Mouse (Mus musculus): ENCODE data around the gene Dock10. TPM values are rescaled to one million over a fixed set of nuclear protein-coding genes. Genes with fewer than 3 reads are reported as not detected.

The Dock10 gene
- polyA plus RNA-seq, 1 experiment from 2014 or later, result 4.4 TPM

GRCm38 (mm10) chr1:80728183-80728582 is 30.1 kb downstream of the Dock10 start:
- Histone ChIP-seq H3K9me3 (ENCODE audit: control insufficient read depth, low read length) (no peaks in the 10 kb centered on the region), H3K27me3 (ENCODE audit: control insufficient read depth, insufficient read depth, low read length) (no peaks in the 10 kb centered on the region), H3K9ac (ENCODE audit: low read length) (no peak overlapping the region), H3K4me3 (ENCODE audit: control insufficient read depth in 1 of 2, insufficient read depth in 1 of 2, low read depth in 1 of 2, low read length in 2 of 2) (no peak overlapping the region), H3K36me3 (ENCODE audit: control insufficient read depth, insufficient read depth, low read length) (no peaks in the 10 kb centered on the region), H3K27ac (replicated peaks in 1 of 2; ENCODE audit: control insufficient read depth in 1 of 2, insufficient read depth in 1 of 2, low read depth in 2 of 2, low read length in 2 of 2) (no peak overlapping the region), H3K4me1 (ENCODE audit: control insufficient read depth in 2 of 2, insufficient read depth in 2 of 2, low read length in 2 of 2) (no peaks in the 10 kb centered on the region), H3K4me2 (ENCODE audit: low read length) (no peak overlapping the region)
- WGBS, result 45% methylated on average over 1 of the region's 1 CpGs
- no peak for ATAC-seq (ENCODE audit: insufficient number of reproducible peaks, insufficient read depth, low FRiP score, low read depth)

- H3K4me3 ChIP-seq (ENCODE audit: control insufficient read depth in 1 of 2, insufficient read depth in 1 of 2, low read depth in 1 of 2, low read length in 2 of 2), result no peak overlapping the region
- no peak overlapping the region for H3K4me2 ChIP-seq (ENCODE audit: low read length)
- H3K27ac ChIP-seq (replicated peaks in 1 of 2; ENCODE audit: control insufficient read depth in 1 of 2, insufficient read depth in 1 of 2, low read depth in 2 of 2, low read length in 2 of 2), result no peak overlapping the region
- ATAC-seq (ENCODE audit: insufficient number of reproducible peaks, insufficient read depth, low FRiP score, low read depth), result no peak
- H3K4me1 ChIP-seq (ENCODE audit: control insufficient read depth in 2 of 2, insufficient read depth in 2 of 2, low read length in 2 of 2), result no peaks in the 10 kb centered on the region
- H3K9me3 ChIP-seq (ENCODE audit: control insufficient read depth, low read length), result no peaks in the 10 kb centered on the region
- H3K9ac ChIP-seq (ENCODE audit: low read length), result no peak overlapping the region
- H3K36me3 ChIP-seq (ENCODE audit: control insufficient read depth, insufficient read depth, low read length), result no peaks in the 10 kb centered on the region
- H3K27me3 ChIP-seq (ENCODE audit: control insufficient read depth, insufficient read depth, low read length), result no peaks in the 10 kb centered on the region
- 75% methylated on average over 4 of the region's 4 CpGs for WGBS
These were observed 30.9 kb downstream of the Dock10 start for GRCm38 (mm10) chr1:80727403-80727802.

GRCm38 (mm10) chr1:80722647-80723046 is 35.7 kb downstream of the Dock10 start:
- Histone ChIP-seq H3K9ac (ENCODE audit: low read length) (no peak overlapping the region), H3K27ac (replicated peaks in 1 of 2; ENCODE audit: control insufficient read depth in 1 of 2, insufficient read depth in 1 of 2, low read depth in 2 of 2, low read length in 2 of 2) (no peak overlapping the region), H3K4me3 (ENCODE audit: control insufficient read depth in 1 of 2, insufficient read depth in 1 of 2, low read depth in 1 of 2, low read length in 2 of 2) (no peak overlapping the region), H3K27me3 (ENCODE audit: control insufficient read depth, insufficient read depth, low read length) (no peaks in the 10 kb centered on the region), H3K9me3 (ENCODE audit: control insufficient read depth, low read length) (no peaks in the 10 kb centered on the region), H3K4me2 (ENCODE audit: low read length) (no peak overlapping the region), H3K4me1 (ENCODE audit: control insufficient read depth in 2 of 2, insufficient read depth in 2 of 2, low read length in 2 of 2) (peaks cover 0 to 8% of the 10 kb centered on the region in 2 experiments; a peak in 1 of 4 replicates), H3K36me3 (ENCODE audit: control insufficient read depth, insufficient read depth, low read length) (no peaks in the 10 kb centered on the region)
- no peak for ATAC-seq (ENCODE audit: insufficient number of reproducible peaks, insufficient read depth, low FRiP score, low read depth)
- WGBS, result 41% methylated on average over 4 of the region's 4 CpGs

DNA sequence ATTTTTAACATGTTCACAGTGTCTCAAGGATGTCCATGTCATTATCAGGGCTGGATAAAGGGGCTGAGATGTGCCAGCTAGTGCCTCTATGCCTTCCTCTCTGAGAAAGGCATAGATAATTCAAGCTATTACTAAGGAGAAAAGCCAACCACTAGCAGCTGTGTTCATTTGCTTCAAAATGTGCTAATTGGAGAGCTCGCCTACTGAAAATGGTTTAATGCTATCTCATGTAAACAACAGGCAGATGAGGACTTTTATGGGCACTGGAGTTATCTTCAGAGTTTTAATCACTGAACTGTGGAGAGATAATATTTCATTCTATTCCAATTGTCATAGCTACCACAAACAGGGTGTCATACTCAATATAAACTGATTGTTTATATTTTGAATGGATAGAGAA is 36.3 kb downstream of the Dock10 start:
- H3K4me1 ChIP-seq (ENCODE audit: control insufficient read depth in 2 of 2, insufficient read depth in 2 of 2, low read length in 2 of 2), result peaks cover 0 to 8% of the 10 kb centered on the region in 2 experiments; a peak in 1 of 4 replicates
- H3K27ac ChIP-seq (replicated peaks in 1 of 2; ENCODE audit: control insufficient read depth in 1 of 2, insufficient read depth in 1 of 2, low read depth in 2 of 2, low read length in 2 of 2), result no peak overlapping the region
- H3K4me3 ChIP-seq (ENCODE audit: control insufficient read depth in 1 of 2, insufficient read depth in 1 of 2, low read depth in 1 of 2, low read length in 2 of 2), result no peak overlapping the region
- H3K4me2 ChIP-seq (ENCODE audit: low read length), result no peak overlapping the region
- H3K27me3 ChIP-seq (ENCODE audit: control insufficient read depth, insufficient read depth, low read length), result no peaks in the 10 kb centered on the region
- no peak for ATAC-seq (ENCODE audit: insufficient number of reproducible peaks, insufficient read depth, low FRiP score, low read depth)
- 81% methylated on average over 1 of the region's 1 CpGs for WGBS
- H3K9me3 ChIP-seq (ENCODE audit: control insufficient read depth, low read length), result no peaks in the 10 kb centered on the region
- no peak overlapping the region for H3K9ac ChIP-seq (ENCODE audit: low read length)
- no peaks in the 10 kb centered on the region for H3K36me3 ChIP-seq (ENCODE audit: control insufficient read depth, insufficient read depth, low read length)

DNA sequence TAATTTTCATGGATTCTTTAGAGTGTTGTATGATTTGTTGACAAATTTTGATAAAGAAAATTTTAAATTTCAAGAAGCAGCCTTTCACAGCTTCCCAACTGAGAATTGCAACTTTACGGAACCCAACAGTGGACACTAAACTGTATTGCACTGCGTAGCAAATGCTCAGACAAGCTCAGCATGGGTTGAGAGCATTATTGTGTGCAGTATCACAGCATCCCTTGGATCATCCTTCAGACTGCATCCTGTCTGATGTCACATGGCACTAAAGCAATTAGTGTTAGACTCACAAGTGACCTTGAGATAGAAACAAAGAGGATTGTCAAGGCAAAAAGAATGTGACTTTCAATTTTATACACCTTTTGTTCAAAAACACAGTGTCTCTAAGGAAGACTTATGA is 37.1 kb downstream of the Dock10 start:
- peaks cover 0 to 8% of the 10 kb centered on the region in 2 experiments; a peak in 1 of 4 replicates for H3K4me1 ChIP-seq (ENCODE audit: control insufficient read depth in 2 of 2, insufficient read depth in 2 of 2, low read length in 2 of 2)
- H3K4me2 ChIP-seq (ENCODE audit: low read length), result no peak overlapping the region
- H3K27me3 ChIP-seq (ENCODE audit: control insufficient read depth, insufficient read depth, low read length), result no peaks in the 10 kb centered on the region
- H3K36me3 ChIP-seq (ENCODE audit: control insufficient read depth, insufficient read depth, low read length), result no peaks in the 10 kb centered on the region
- no peak overlapping the region for H3K4me3 ChIP-seq (ENCODE audit: control insufficient read depth in 1 of 2, insufficient read depth in 1 of 2, low read depth in 1 of 2, low read length in 2 of 2)
- no peak overlapping the region for H3K9ac ChIP-seq (ENCODE audit: low read length)
- no peak for ATAC-seq (ENCODE audit: insufficient number of reproducible peaks, insufficient read depth, low FRiP score, low read depth)
- WGBS, result 87% methylated on average over 2 of the region's 2 CpGs
- no peaks in the 10 kb centered on the region for H3K9me3 ChIP-seq (ENCODE audit: control insufficient read depth, low read length)
- no peak overlapping the region for H3K27ac ChIP-seq (replicated peaks in 1 of 2; ENCODE audit: control insufficient read depth in 1 of 2, insufficient read depth in 1 of 2, low read depth in 2 of 2, low read length in 2 of 2)

- ATAC-seq (ENCODE audit: insufficient number of reproducible peaks, insufficient read depth, low FRiP score, low read depth), result no peak
- Histone ChIP-seq H3K27me3 (ENCODE audit: control insufficient read depth, insufficient read depth, low read length) (no peaks in the 10 kb centered on the region), H3K9ac (ENCODE audit: low read length) (no peak overlapping the region), H3K4me3 (ENCODE audit: control insufficient read depth in 1 of 2, insufficient read depth in 1 of 2, low read depth in 1 of 2, low read length in 2 of 2) (no peak overlapping the region), H3K36me3 (ENCODE audit: control insufficient read depth, insufficient read depth, low read length) (no peaks in the 10 kb centered on the region), H3K9me3 (ENCODE audit: control insufficient read depth, low read length) (no peaks in the 10 kb centered on the region), H3K4me2 (ENCODE audit: low read length) (no peak overlapping the region), H3K4me1 (ENCODE audit: control insufficient read depth in 2 of 2, insufficient read depth in 2 of 2, low read length in 2 of 2) (peaks cover 0 to 8% of the 10 kb centered on the region in 2 experiments; a peak in 1 of 4 replicates), H3K27ac (replicated peaks in 1 of 2; ENCODE audit: control insufficient read depth in 1 of 2, insufficient read depth in 1 of 2, low read depth in 2 of 2, low read length in 2 of 2) (no peak overlapping the region)
These were observed 38.2 kb downstream of the Dock10 start for GRCm38 (mm10) chr1:80720146-80720545.

DNA sequence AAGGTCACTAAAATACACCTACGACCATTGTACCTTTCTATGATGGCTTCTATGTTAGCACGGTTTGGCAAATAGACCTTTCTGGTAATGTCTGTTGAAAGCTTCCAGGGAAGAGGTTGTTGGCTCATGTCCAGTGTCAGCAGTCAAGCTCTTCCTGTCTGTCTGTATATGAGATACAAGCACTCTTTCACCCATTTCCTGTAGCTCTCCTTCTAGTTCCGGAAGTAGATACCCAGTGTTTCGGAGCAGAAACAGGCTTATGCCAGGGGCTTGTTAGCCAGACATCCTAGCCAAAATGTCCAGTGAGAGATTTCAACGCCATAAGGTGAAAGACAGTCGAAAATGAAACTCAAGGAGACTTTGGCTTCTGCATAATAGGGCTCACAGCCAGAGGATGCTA is 38.9 kb downstream of the Dock10 start:
- Histone ChIP-seq H3K27me3 (ENCODE audit: control insufficient read depth, insufficient read depth, low read length) (no peaks in the 10 kb centered on the region), H3K36me3 (ENCODE audit: control insufficient read depth, insufficient read depth, low read length) (no peaks in the 10 kb centered on the region), H3K9me3 (ENCODE audit: control insufficient read depth, low read length) (no peaks in the 10 kb centered on the region), H3K4me2 (ENCODE audit: low read length) (0 out of 2 replicates have a peak overlapping the region, but pooled peaks have one; percentile 25), H3K27ac (replicated peaks in 1 of 2; ENCODE audit: control insufficient read depth in 1 of 2, insufficient read depth in 1 of 2, low read depth in 2 of 2, low read length in 2 of 2) (0 out of 4 replicates have a peak overlapping the region, but pooled peaks of 1 of the 2 experiments have one; percentile 4), H3K9ac (ENCODE audit: low read length) (no peak overlapping the region), H3K4me1 (ENCODE audit: control insufficient read depth in 2 of 2, insufficient read depth in 2 of 2, low read length in 2 of 2) (peaks cover 0 to 8% of the 10 kb centered on the region in 2 experiments; a peak in 1 of 4 replicates), H3K4me3 (ENCODE audit: control insufficient read depth in 1 of 2, insufficient read depth in 1 of 2, low read depth in 1 of 2, low read length in 2 of 2) (no peak overlapping the region)
- 53% methylated on average over 6 of the region's 6 CpGs for WGBS
- no peak for ATAC-seq (ENCODE audit: insufficient number of reproducible peaks, insufficient read depth, low FRiP score, low read depth)

GRCm38 (mm10) chr1:80718666-80719065 is 39.7 kb downstream of the Dock10 start:
- Histone ChIP-seq H3K4me1 (ENCODE audit: control insufficient read depth in 2 of 2, insufficient read depth in 2 of 2, low read length in 2 of 2) (peaks cover 0 to 8% of the 10 kb centered on the region in 2 experiments; a peak in 1 of 4 replicates), H3K27ac (replicated peaks in 1 of 2; ENCODE audit: control insufficient read depth in 1 of 2, insufficient read depth in 1 of 2, low read depth in 2 of 2, low read length in 2 of 2) (no peak overlapping the region), H3K4me3 (ENCODE audit: control insufficient read depth in 1 of 2, insufficient read depth in 1 of 2, low read depth in 1 of 2, low read length in 2 of 2) (no peak overlapping the region), H3K9me3 (ENCODE audit: control insufficient read depth, low read length) (no peaks in the 10 kb centered on the region), H3K27me3 (ENCODE audit: control insufficient read depth, insufficient read depth, low read length) (no peaks in the 10 kb centered on the region), H3K36me3 (ENCODE audit: control insufficient read depth, insufficient read depth, low read length) (no peaks in the 10 kb centered on the region), H3K9ac (ENCODE audit: low read length) (no peak overlapping the region), H3K4me2 (ENCODE audit: low read length) (no peak overlapping the region)
- no peak for ATAC-seq (ENCODE audit: insufficient number of reproducible peaks, insufficient read depth, low FRiP score, low read depth)
- 81% methylated on average over 1 of the region's 1 CpGs for WGBS

Measured in heart, embryonic 14.5 days (tissue).